Mouse (Mus musculus): Measurements from ENCODE around the gene Cavin3. TPM values are rescaled to one million over a fixed set of nuclear protein-coding genes. Genes with fewer than 3 reads are reported as not detected.

The Cavin3 gene
- polyA plus RNA-seq, 1 experiment from 2014 or later: 89.3 TPM

DNA sequence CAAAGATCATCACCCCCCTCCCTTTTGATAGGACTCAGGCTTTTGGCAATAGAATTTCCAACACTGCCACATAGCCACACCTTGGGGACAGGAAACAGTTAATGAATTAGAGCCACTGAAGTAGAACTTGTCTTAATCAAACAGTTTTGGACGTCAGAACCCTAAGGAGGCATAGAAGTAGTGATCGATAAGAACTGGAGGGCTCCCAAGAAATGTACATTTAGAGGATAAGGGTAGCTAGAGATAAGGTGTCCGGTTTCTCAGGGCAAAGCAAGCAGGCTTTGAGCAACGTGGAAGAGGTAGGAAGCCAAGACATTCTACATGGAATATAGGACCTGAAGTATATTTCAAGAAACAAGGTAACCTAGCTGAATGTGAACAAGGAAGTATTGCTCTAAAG lies 40.7 kb downstream of the Cavin3 start:
- Histone ChIP-seq H3K27me3 (no peaks in the 10 kb centered on the region), H3K27ac (no peak overlapping the region), H3K9ac (no peak overlapping the region), H3K9me3 (replicated peaks) (no peaks in the 10 kb centered on the region), H3K36me3 (no peaks in the 10 kb centered on the region), H3K4me3 (no peak overlapping the region), H3K4me1 (replicated peaks) (peaks cover 10% of the 10 kb centered on the region; the same call in 1 of the 2 replicates), H3K4me2 (no peak overlapping the region)
- 37% methylated on average over 4 of the region's 4 CpGs for WGBS
- ATAC-seq (replicated peaks; ENCODE audit: insufficient number of reproducible peaks, insufficient read depth, low FRiP score, low read depth): no peak

DNA sequence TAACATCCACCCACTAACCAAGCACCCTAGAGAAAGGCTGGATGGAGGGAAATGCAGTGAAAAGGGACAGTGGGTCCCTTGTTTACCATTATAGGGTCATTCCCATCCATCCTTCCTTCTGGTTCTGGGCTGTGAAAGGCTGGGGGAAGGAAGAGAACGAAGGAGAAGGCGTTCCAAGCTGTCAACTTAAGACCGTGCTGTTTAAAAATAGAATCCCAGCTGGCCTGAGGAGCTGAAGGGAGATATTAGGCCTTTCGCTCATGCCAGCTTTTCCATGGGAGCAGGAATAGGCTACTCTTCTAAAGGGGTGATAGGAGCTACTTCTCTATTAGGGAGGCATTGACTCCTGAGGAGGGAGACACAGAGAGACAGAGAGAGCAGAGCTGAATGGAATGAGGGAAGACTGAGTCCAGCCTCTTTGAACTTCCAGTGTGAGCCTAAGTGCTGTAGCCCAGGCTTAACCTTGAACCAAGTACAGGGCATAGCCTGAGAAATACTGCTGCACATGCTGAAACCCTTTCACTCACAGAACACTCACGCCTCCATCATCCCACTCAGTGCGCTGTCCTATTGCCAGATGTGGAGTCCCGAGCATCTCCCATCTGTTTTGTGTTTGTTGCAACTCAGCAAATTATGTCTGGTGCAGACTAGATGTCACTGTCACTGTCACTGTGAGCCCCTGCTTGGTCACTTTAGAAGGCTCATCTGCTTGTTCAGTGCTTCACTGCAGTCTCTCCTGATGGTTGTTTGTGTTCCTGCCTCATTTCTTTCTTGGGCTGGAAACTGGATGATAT lies 43.9 kb downstream of the Cavin3 start:
- Histone ChIP-seq H3K4me1 (replicated peaks) (peaks cover 10% of the 10 kb centered on the region; the same call in 1 of the 2 replicates), H3K27me3 (no peaks in the 10 kb centered on the region), H3K4me2 (no peak overlapping the region), H3K9ac (no peak overlapping the region), H3K9me3 (replicated peaks) (no peaks in the 10 kb centered on the region), H3K36me3 (no peaks in the 10 kb centered on the region), H3K27ac (no peak overlapping the region), H3K4me3 (no peak overlapping the region)
- 38% methylated on average over 7 of the region's 7 CpGs for WGBS
- ATAC-seq (replicated peaks; ENCODE audit: insufficient number of reproducible peaks, insufficient read depth, low FRiP score, low read depth): no peak

DNA sequence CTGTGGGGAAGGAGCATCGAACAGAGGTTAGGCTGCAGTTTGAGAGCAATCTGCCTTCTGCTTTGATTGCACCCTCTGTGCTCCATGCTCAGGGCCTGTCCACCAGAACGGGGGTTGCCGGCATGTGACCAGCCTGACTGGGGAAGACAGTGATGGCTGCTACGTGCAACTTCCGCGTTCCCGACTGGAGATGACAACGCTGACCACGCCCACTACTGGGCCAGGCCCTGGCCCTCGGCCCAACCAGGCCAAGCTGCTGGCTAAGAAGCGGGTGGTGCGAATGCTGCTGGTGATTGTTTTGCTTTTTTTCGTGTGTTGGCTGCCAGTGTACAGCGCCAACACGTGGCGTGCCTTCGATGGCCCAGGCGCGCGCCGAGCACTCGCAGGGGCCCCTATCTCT lies 47.3 kb downstream of the Cavin3 start:
- ATAC-seq (replicated peaks; ENCODE audit: insufficient number of reproducible peaks, insufficient read depth, low FRiP score, low read depth): no peak
- no peak overlapping the region for H3K4me2 ChIP-seq
- no peak overlapping the region for H3K4me3 ChIP-seq
- H3K9ac ChIP-seq: no peak overlapping the region
- no peaks in the 10 kb centered on the region for H3K9me3 ChIP-seq (replicated peaks)
- 75% methylated on average over 22 of the region's 22 CpGs for WGBS
- peaks cover 10% of the 10 kb centered on the region; the same call in 1 of the 2 replicates for H3K4me1 ChIP-seq (replicated peaks)
- 0 out of 2 replicates have a peak, but pooled peaks cover 5% of the 10 kb centered on the region for H3K27me3 ChIP-seq
- no peaks in the 10 kb centered on the region for H3K36me3 ChIP-seq
- H3K27ac ChIP-seq: no peak overlapping the region

DNA sequence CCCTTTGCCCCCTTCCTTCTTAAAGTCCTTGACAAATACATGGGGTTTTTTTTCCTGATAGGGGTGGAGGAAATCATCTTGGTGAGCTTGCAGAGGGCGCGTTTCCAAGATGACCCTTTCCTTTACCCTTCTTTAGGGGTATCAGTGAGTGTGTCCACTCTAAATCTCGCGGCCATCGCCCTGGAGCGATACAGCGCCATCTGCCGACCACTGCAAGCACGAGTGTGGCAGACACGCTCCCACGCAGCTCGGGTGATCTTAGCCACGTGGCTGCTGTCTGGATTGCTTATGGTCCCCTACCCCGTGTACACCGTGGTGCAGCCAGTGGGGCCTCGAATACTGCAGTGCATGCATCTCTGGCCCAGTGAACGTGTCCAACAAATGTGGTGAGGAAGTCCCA lies 48.2 kb downstream of the Cavin3 start:
- no peaks in the 10 kb centered on the region for H3K9me3 ChIP-seq (replicated peaks)
- WGBS: 77% methylated on average over 17 of the region's 17 CpGs
- ATAC-seq (replicated peaks; ENCODE audit: insufficient number of reproducible peaks, insufficient read depth, low FRiP score, low read depth): no peak

DNA sequence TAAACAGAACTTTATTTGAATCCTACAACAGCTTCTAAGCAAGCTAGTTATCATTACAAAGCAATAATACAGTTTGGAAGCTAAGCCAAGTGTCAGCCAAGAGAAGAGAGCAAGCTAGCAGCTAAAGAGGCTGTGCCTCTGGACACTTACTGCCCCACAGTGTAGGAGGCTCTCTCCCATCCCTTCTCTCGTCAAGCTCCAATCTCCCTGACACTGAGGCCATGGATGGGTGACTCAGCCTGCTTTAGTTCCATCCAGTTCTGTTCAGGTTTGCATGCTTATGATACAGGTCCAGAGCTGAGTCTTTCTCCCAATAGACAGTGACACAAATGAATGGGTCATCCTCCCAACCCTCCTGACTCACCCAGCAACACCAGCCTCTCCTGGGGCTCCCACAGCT lies 50.0 kb downstream of the Cavin3 start:
- Histone ChIP-seq H3K9me3 (replicated peaks) (no peaks in the 10 kb centered on the region), H3K9ac (no peak overlapping the region), H3K4me1 (replicated peaks) (no peaks in the 10 kb centered on the region), H3K4me3 (no peak overlapping the region), H3K4me2 (no peak overlapping the region), H3K27ac (no peak overlapping the region), H3K27me3 (peaks cover 19% of the 10 kb centered on the region), H3K36me3 (no peaks in the 10 kb centered on the region)
- no peak for ATAC-seq (replicated peaks; ENCODE audit: insufficient number of reproducible peaks, insufficient read depth, low FRiP score, low read depth)
- 23% methylated on average over 1 of the region's 1 CpGs for WGBS

More for the DNA sequence above, 48.2 kb downstream of the Cavin3 start:
- H3K27me3 ChIP-seq: peaks cover 7% of the 10 kb centered on the region; the same call in 1 of the 2 replicates
- H3K4me3 ChIP-seq: no peak overlapping the region
- H3K9ac ChIP-seq: no peak overlapping the region
- H3K36me3 ChIP-seq: no peaks in the 10 kb centered on the region
- H3K27ac ChIP-seq: no peak overlapping the region
- peaks cover 10% of the 10 kb centered on the region; the same call in 1 of the 2 replicates for H3K4me1 ChIP-seq (replicated peaks)
- no peak overlapping the region for H3K4me2 ChIP-seq

Other genes starting within 250 kb of the Cavin3 start
- not detected in 2 replicates for gene Olfr688, start 194.2 kb downstream of the Cavin3 start, polyA plus RNA-seq (2015; fragmentation: Nextera tagmentation; extraction: Ambion mirVana)
- not detected in 2 replicates for gene Olfr689, start 171.1 kb downstream of the Cavin3 start, polyA plus RNA-seq (2015; fragmentation: Nextera tagmentation; extraction: Ambion mirVana)
- gene Olfr690, start 148.2 kb downstream of the Cavin3 start, polyA plus RNA-seq (2015; fragmentation: Nextera tagmentation; extraction: Ambion mirVana): not detected in 2 replicates
- not detected in 2 replicates for gene Olfr691, start 140.0 kb downstream of the Cavin3 start, polyA plus RNA-seq (2015; fragmentation: Nextera tagmentation; extraction: Ambion mirVana)
- gene Olfr692, start 114.1 kb downstream of the Cavin3 start, polyA plus RNA-seq (2015; fragmentation: Nextera tagmentation; extraction: Ambion mirVana): not detected in 2 replicates
- not detected in 2 replicates for gene Gm5901, start 107.3 kb downstream of the Cavin3 start, polyA plus RNA-seq (2015; fragmentation: Nextera tagmentation; extraction: Ambion mirVana)
- 24.7 and 35.4 TPM in 2 replicates for gene Fam160a2, start 82.2 kb downstream of the Cavin3 start, polyA plus RNA-seq (2015; fragmentation: Nextera tagmentation; extraction: Ambion mirVana)
- gene Cnga4, start 77.7 kb downstream of the Cavin3 start, polyA plus RNA-seq (2015; fragmentation: Nextera tagmentation; extraction: Ambion mirVana): not detected in 2 replicates
- gene Cckbr, start 56.6 kb downstream of the Cavin3 start, polyA plus RNA-seq (2015; fragmentation: Nextera tagmentation; extraction: Ambion mirVana): 0.05 TPM in 1 of 2 replicates, not detected in the other
- gene Smpd1, start 72.1 kb upstream of the Cavin3 start, polyA plus RNA-seq (2015; fragmentation: Nextera tagmentation; extraction: Ambion mirVana): 54.4 and 61.0 TPM in 2 replicates
- gene Apbb1, start 99.4 kb upstream of the Cavin3 start, polyA plus RNA-seq (2015; fragmentation: Nextera tagmentation; extraction: Ambion mirVana): 40.4 and 49.2 TPM in 2 replicates
- 0.24 and 2.3 TPM in 2 replicates for gene Hpx, start 117.8 kb upstream of the Cavin3 start, polyA plus RNA-seq (2015; fragmentation: Nextera tagmentation; extraction: Ambion mirVana)
- gene Trim3, start 151.3 kb upstream of the Cavin3 start, polyA plus RNA-seq (2015; fragmentation: Nextera tagmentation; extraction: Ambion mirVana): 26.5 and 36.0 TPM in 2 replicates
- 138 and 156 TPM in 2 replicates for gene Timm10b, start 157.8 kb upstream of the Cavin3 start, polyA plus RNA-seq (2015; fragmentation: Nextera tagmentation; extraction: Ambion mirVana)
- gene Arfip2, start 158.1 kb upstream of the Cavin3 start, polyA plus RNA-seq (2015; fragmentation: Nextera tagmentation; extraction: Ambion mirVana): 42.6 and 50.8 TPM in 2 replicates
- 24.0 and 39.7 TPM in 2 replicates for gene Gm45799, start 158.3 kb upstream of the Cavin3 start, polyA plus RNA-seq (2015; fragmentation: Nextera tagmentation; extraction: Ambion mirVana)
- gene Dnhd1, start 168.5 kb upstream of the Cavin3 start, polyA plus RNA-seq (2015; fragmentation: Nextera tagmentation; extraction: Ambion mirVana): 0.72 and 0.91 TPM in 2 replicates